In the genomic region with DNA sequence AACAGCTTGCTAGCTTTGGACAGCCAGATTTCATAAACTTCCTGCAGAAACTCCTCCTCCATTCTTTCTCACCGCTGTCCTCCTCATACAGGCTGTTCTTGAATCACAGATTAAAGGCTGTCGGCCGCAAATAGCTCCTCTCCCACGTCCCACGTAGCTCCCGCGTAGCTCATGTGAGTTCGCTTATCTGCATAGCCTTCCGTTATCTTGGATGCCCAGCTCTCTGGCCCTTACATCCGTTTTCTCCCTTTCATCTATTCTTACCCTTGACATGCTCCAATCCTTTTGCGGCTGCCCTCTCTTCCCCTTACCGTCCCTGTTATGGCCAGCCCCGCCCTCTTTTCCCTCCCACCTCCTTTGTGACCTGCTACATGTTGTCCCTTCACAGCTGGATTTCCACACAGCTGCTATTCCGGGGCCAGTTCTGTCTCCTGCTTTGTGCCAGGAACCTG, we compare ENCODE assay signal across 8 mouse cellular contexts. TPM values are rescaled to one million over a fixed set of nuclear protein-coding genes. Genes with fewer than 3 reads are reported as not detected.
DNase-seq lines count a peak whose midpoint lies in the region; ATAC-seq lines count a peak whose summit lies in the region.

No protein-coding gene starts in this region.

- H3K4me2 ChIP-seq in intestine, embryonic 16.5 days (ENCODE audit: low read depth, low read length): peak overlapping the region; percentile 24
- H3K4me2 ChIP-seq in stomach, embryonic 14.5 days (replicated peaks; ENCODE audit: low read depth, low read length): peak overlapping the region; percentile 31

- no peaks in the 10 kb centered on the region for H3K27me3 ChIP-seq in intestine, embryonic 16.5 days (replicated peaks; ENCODE audit: control insufficient read depth, insufficient read depth, low read length)
- no peaks in the 10 kb centered on the region for H3K27me3 ChIP-seq in stomach, embryonic 14.5 days (ENCODE audit: control insufficient read depth, insufficient read depth, low read length)

- H3K27ac ChIP-seq in intestine, embryonic 16.5 days (ENCODE audit: low read length): no peak overlapping the region
- H3K27ac ChIP-seq in stomach, embryonic 14.5 days (ENCODE audit: low read length): no peak overlapping the region

- DNase-seq in CD4-positive, CD25-positive, alpha-beta regulatory T cell, adult 2 months (ENCODE audit: low read depth, low spot score): peak; percentile 52
- DNase-seq in MEL-GATA-1-ER (ENCODE audit: extremely low read depth, low read depth): peak; percentile 89
- DNase-seq in thymus, postnatal 4 days: no peak
- DNase-seq in kidney, postnatal 36 days: no peak

- WGBS in intestine, embryonic 16.5 days: 5% methylated on average over 14 of the region's 14 CpGs
- 2% methylated on average over 14 of the region's 14 CpGs for WGBS in stomach, embryonic 14.5 days

- ATAC-seq in granulocyte monocyte progenitor cell, adult 5-6 weeks (replicated peaks; ENCODE audit: poor library complexity, severe bottlenecking): peak; percentile 80
- peak; percentile 46 for ATAC-seq in intestine, embryonic 16.5 days
- peak; percentile 69 for ATAC-seq in megakaryocyte, adult 5-6 weeks (ENCODE audit: poor library complexity, severe bottlenecking)
- ATAC-seq in stomach, embryonic 14.5 days (ENCODE audit: insufficient number of reproducible peaks, insufficient read depth, low FRiP score, low read depth): peak; percentile 28; the same call in 1 of the 2 replicates

- H3K36me3 ChIP-seq in intestine, embryonic 16.5 days (ENCODE audit: control insufficient read depth, insufficient read depth, low read length): no peaks in the 10 kb centered on the region
- H3K36me3 ChIP-seq in stomach, embryonic 14.5 days (ENCODE audit: control insufficient read depth, insufficient read depth, low read length): no peaks in the 10 kb centered on the region

- no peaks in the 10 kb centered on the region for H3K9me3 ChIP-seq in intestine, embryonic 16.5 days (ENCODE audit: control insufficient read depth, low read length)
- H3K9me3 ChIP-seq in stomach, embryonic 14.5 days (ENCODE audit: control insufficient read depth, low read depth, low read length): no peaks in the 10 kb centered on the region

- no peak overlapping the region for H3K9ac ChIP-seq in intestine, embryonic 16.5 days (ENCODE audit: low read depth, low read length)
- H3K9ac ChIP-seq in stomach, embryonic 14.5 days (replicated peaks; ENCODE audit: low read depth, low read length): no peak overlapping the region; the same call in 1 of the 2 replicates

- H3K4me3 ChIP-seq in intestine, embryonic 16.5 days (ENCODE audit: low read length): peak overlapping the region; percentile 13
- 0 out of 2 replicates have a peak overlapping the region, but pooled peaks have one; percentile 4 for H3K4me3 ChIP-seq in stomach, embryonic 14.5 days (ENCODE audit: low read depth, low read length)

- H3K4me1 ChIP-seq in intestine, embryonic 16.5 days (ENCODE audit: control insufficient read depth, insufficient read depth, low read length): peaks cover 3% of the 10 kb centered on the region; the same call in 1 of the 2 replicates
- H3K4me1 ChIP-seq in stomach, embryonic 14.5 days (ENCODE audit: control insufficient read depth, insufficient read depth, low read length): peaks cover 22% of the 10 kb centered on the region; the same call in 1 of the 2 replicates

RNA-seq across cellular contexts. Expression of gene Tbc1d7, which starts 20.5 kb away (rescaled TPM):
- 16.7 and 34.8 TPM in 2 replicates for total RNA-seq in granulocyte monocyte progenitor cell, adult 5-6 weeks (2014; fragmentation: Nextera tagmentation)
- total RNA-seq in granulocyte monocyte progenitor cell, adult 5-6 weeks (2017): 8.2 and 12.7 TPM in 2 replicates
- polyA plus RNA-seq in intestine, embryonic 16.5 days (2015; fragmentation: Nextera tagmentation; extraction: Ambion mirVana): 28.0 and 33.9 TPM in 2 replicates
- total RNA-seq in megakaryocyte, adult 5-6 weeks (2015): 6.7 and 10.6 TPM in 2 replicates
- total RNA-seq in megakaryocyte, adult 5-6 weeks (2017): 3.4 and 4.9 TPM in 2 replicates
- polyA plus RNA-seq in stomach, embryonic 14.5 days (2014; fragmentation: Nextera tagmentation; extraction: Ambion mirVana): 47.8 and 51.6 TPM in 2 replicates

Comparison
In these comparisons a context has a peak if more than half of its experiments do, and no peak if none do; other contexts are left out.
1. DNase-seq: peak in CD4-positive, CD25-positive, alpha-beta regulatory T cell, adult 2 months (single experiment) and MEL-GATA-1-ER (single experiment); none in thymus, postnatal 4 days (single experiment) and kidney, postnatal 36 days (0 of 2).
2. ATAC-seq: peak in every context shown above with its lines; median percentile 80 in granulocyte monocyte progenitor cell, adult 5-6 weeks; 69 in megakaryocyte, adult 5-6 weeks; 46 in intestine, embryonic 16.5 days; 28 in stomach, embryonic 14.5 days.